Mouse (Mus musculus) myocyte (in vitro differentiated cells): ENCODE measurements around the gene Lxn. TPM values are rescaled to one million over a fixed set of nuclear protein-coding genes. Genes with fewer than 3 reads are reported as not detected.
A peak's percentile ranks its signal among the peaks of the same experiment; 100 is the strongest.

Source experiments
- H3K27me3 ChIP-seq: one replicate; pipeline ENCODE4 v1.6.1; 2011; ENCODE audit not compliant: control insufficient read depth, insufficient read depth, insufficient read length
- H3K36me3 ChIP-seq: one replicate; pipeline ENCODE4 v1.6.1; 2011; ENCODE audit not compliant: control insufficient read depth, insufficient read depth
- H3K4me2 ChIP-seq: one replicate; pipeline ENCODE4 v1.6.1; 2011; ENCODE audit warnings: low read depth, control low read depth
- H3K4me3 ChIP-seq: one replicate; pipeline ENCODE4 v1.5.1; 2011; ENCODE audit warnings: mild to moderate bottlenecking, control low read depth, moderate library complexity
- H3K79me2 ChIP-seq: one replicate; pipeline ENCODE4 v1.6.1; 2011; ENCODE audit not compliant: control insufficient read depth, insufficient read depth
- H3ac ChIP-seq: one replicate; pipeline ENCODE4 v1.6.1; 2011; ENCODE audit not compliant: control insufficient read depth, insufficient read length
- CEBPB ChIP-seq: IDR thresholded peaks from 2 replicates; pipeline ENCODE4 v1.6.1; 2011; ENCODE audit warnings: mild to moderate bottlenecking, moderate library complexity; ENCODE audit not compliant: poor library complexity, insufficient read depth, severe bottlenecking
- E2F4 ChIP-seq: IDR thresholded peaks from one replicate; pipeline ENCODE4 v1.6.1; 2011; ENCODE audit warnings: mild to moderate bottlenecking, control low read depth, moderate library complexity; ENCODE audit not compliant: insufficient read depth
- MAX ChIP-seq: IDR thresholded peaks from one replicate; pipeline ENCODE4 v1.6.1; 2011; ENCODE audit warnings: low read depth, mild to moderate bottlenecking, control low read depth
- MYOD1 ChIP-seq, 3 experiments: IDR thresholded peaks; one replicate each; pipeline ENCODE4 v1.6.1; 2011; ENCODE audit warnings: control low read depth in 2 of 3, low read depth in 2 of 3, mild to moderate bottlenecking in 2 of 3, moderate library complexity in 1 of 3; ENCODE audit not compliant: insufficient read length in 2 of 3, control insufficient read depth in 1 of 3
- MYOG ChIP-seq, 3 experiments: IDR thresholded peaks; one replicate each; pipeline ENCODE4 v1.6.1; 2011; ENCODE audit warnings: control low read depth in 2 of 3, low read depth in 2 of 3, mild to moderate bottlenecking in 2 of 3; ENCODE audit not compliant: insufficient read length in 2 of 3, control insufficient read depth in 1 of 3, insufficient read depth in 1 of 3
- POLR2A ChIP-seq: IDR thresholded peaks from one replicate; pipeline ENCODE4 v1.6.1; 2011; ENCODE audit warnings: low read depth, mild to moderate bottlenecking, control low read depth, moderate library complexity; ENCODE audit not compliant: insufficient read length
- POLR2AphosphoS2 ChIP-seq: IDR thresholded peaks from one replicate; pipeline ENCODE4 v1.6.1; 2011; ENCODE audit warnings: low read depth, control low read depth; ENCODE audit not compliant: insufficient read length
- REST ChIP-seq: IDR thresholded peaks from one replicate; pipeline ENCODE4 v1.6.1; 2011; ENCODE audit warnings: mild to moderate bottlenecking, control low read depth, moderate library complexity; ENCODE audit not compliant: insufficient read depth, insufficient read length
- SRF ChIP-seq: IDR thresholded peaks from one replicate; pipeline ENCODE4 v1.6.1; 2011; ENCODE audit warnings: low read depth; ENCODE audit not compliant: control insufficient read depth, insufficient read length
- TCF12 ChIP-seq: IDR thresholded peaks from one replicate; pipeline ENCODE4 v1.6.1; 2011; ENCODE audit warnings: mild to moderate bottlenecking, control low read depth; ENCODE audit not compliant: poor library complexity, insufficient read depth, severe bottlenecking
- TCF3 ChIP-seq: IDR thresholded peaks from one replicate; pipeline ENCODE4 v1.6.1; 2011; ENCODE audit warnings: low read depth, control low read depth; ENCODE audit not compliant: insufficient read length
- USF1 ChIP-seq: IDR thresholded peaks from one replicate; pipeline ENCODE4 v1.6.1; 2011; ENCODE audit warnings: low read depth, mild to moderate bottlenecking, control low read depth, moderate library complexity
- polyA plus RNA-seq: library from polyadenylated mRNA; unstranded; fragments of >200 nt; fragmentation: generic; extraction: Trizol; gene quantifications from one replicate; pipeline ENCODE4 v1.2.1, GENCODE M21; 2012; ENCODE audit warnings: missing spikeins

Lxn gene
- polyA plus RNA-seq, 1 experiment = 14.5 TPM

- H3K4me2 ChIP-seq = no peak overlapping the region
- H3K79me2 ChIP-seq = no peaks in the 10 kb centered on the region
- H3ac ChIP-seq = no peak overlapping the region
- H3K4me3 ChIP-seq = no peak overlapping the region
- H3K27me3 ChIP-seq = no peaks in the 10 kb centered on the region
- TF ChIP-seq E2F4 (no peak), POLR2A (no peak), TCF3 (no peak), MYOD1 (IDR thresholded peaks at IDR 0.05; ENCODE audit: control insufficient read depth in 1 of 3, insufficient read length in 2 of 3, low read depth in 2 of 3) (no peak), CEBPB (no peak), REST (no peak), MAX (no peak), POLR2AphosphoS2 (no peak), SRF (no peak), TCF12 (no peak), MYOG (IDR thresholded peaks at IDR 0.05; ENCODE audit: control insufficient read depth in 1 of 3, insufficient read depth in 1 of 3, insufficient read length in 2 of 3, low read depth in 2 of 3) (no peak), USF1 (no peak)
- peaks cover 34% of the 10 kb centered on the region for H3K36me3 ChIP-seq
Observed at GRCm38 (mm10) chr3:67449660-67450059, 14.1 kb downstream of the Lxn start.

DNA sequence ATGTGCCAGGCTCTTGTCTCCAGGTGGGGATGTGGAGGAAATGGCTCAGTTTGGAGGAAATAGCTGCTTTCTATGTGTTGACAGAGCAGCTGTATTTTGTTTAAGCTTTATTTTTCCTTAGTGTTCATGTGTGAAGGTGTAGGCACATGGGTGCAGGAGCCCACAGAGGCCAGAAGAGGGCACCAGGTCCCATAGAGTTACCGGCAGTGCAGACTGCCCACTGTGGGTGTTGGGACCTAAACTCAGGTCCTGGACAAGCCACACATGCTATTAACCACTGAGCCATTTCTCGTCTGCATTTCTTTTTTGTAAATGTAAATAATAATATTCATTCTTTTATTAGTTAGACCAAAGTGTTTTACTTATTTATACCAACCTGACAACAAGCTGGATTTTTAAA, 16.6 kb downstream of the Lxn start:
- Histone ChIP-seq H3K36me3 (peaks cover 36% of the 10 kb centered on the region), H3ac (no peak overlapping the region), H3K79me2 (no peaks in the 10 kb centered on the region), H3K4me3 (no peak overlapping the region), H3K4me2 (no peak overlapping the region), H3K27me3 (no peaks in the 10 kb centered on the region)
- TF ChIP-seq MAX = no peak
- no peak for TF ChIP-seq POLR2AphosphoS2
- no peak for TF ChIP-seq CEBPB
- no peak for TF ChIP-seq POLR2A
- no peak for TF ChIP-seq TCF3
- no peak for TF ChIP-seq MYOG (IDR thresholded peaks at IDR 0.05; ENCODE audit: control insufficient read depth in 1 of 3, insufficient read depth in 1 of 3, insufficient read length in 2 of 3, low read depth in 2 of 3)
- no peak for TF ChIP-seq E2F4
- TF ChIP-seq REST = no peak
- no peak for TF ChIP-seq MYOD1 (IDR thresholded peaks at IDR 0.05; ENCODE audit: control insufficient read depth in 1 of 3, insufficient read length in 2 of 3, low read depth in 2 of 3)
- TF ChIP-seq USF1 = no peak
- no peak for TF ChIP-seq SRF
- no peak for TF ChIP-seq TCF12

DNA sequence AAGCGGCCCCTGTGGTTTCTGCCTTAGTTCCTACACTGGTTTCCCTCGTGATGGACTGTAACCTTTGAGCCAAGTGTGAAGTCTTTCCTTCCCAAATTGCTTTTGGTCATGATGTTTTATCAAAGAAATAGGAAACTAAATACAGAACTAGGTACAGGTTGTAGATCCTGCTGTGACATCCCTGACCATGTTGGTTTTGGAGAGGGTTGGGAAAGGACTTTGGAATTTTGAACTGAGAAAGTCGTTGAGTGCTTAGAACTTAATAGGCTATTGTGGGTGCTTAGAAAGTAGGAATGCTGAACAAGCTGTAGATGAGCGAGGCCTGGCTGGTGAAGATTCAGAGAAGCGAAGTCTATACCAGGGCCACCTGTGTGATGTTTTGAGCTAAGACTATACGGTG, 29.7 kb downstream of the Lxn start:
- Histone ChIP-seq H3K36me3 (peaks cover 23% of the 10 kb centered on the region), H3K4me2 (no peak overlapping the region), H3K27me3 (no peaks in the 10 kb centered on the region)

DNA sequence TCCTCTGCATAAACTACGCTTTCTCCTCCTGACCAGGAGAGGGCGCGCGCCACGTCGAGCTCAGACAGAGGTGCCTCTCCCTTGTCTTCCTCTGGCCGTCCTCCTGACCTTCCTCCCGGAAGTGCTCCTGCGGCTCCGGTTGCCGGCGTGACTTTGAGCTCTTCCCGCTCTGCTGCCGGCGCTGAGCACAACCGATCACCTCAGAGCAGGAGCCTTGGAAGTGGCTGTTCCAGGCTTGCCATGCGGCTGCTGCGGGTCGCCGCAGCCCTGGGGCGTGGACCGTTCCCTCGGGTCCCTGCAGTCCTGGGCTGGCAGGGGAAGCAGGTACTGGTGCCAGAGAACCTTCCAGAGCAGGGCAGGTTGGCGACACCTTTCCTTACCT, 33.7 kb downstream of the Lxn start, which contains the start of gene Gfm1:
TSS of gene Gfm1 (plus strand) at position 98 of the 382 bp plus-strand sequence.
- Histone ChIP-seq H3K4me2 (peak within 1 kb of the TSS; percentile 95), H3K79me2 (peaks cover 13% of the 10 kb centered on the region), H3ac (peak within 1 kb of the TSS; percentile 19), H3K4me3 (peak within 1 kb of the TSS; percentile 78), H3K36me3 (peaks cover 5% of the 10 kb centered on the region), H3K27me3 (no peaks in the 10 kb centered on the region)
- TF ChIP-seq POLR2AphosphoS2 (peak; percentile 58), USF1 (peak; percentile 9), SRF (no peak), CEBPB (no peak), E2F4 (peak; percentile 45), MAX (peak; percentile 31), MYOG (IDR thresholded peaks at IDR 0.05; ENCODE audit: control insufficient read depth in 1 of 3, insufficient read depth in 1 of 3, insufficient read length in 2 of 3, low read depth in 2 of 3) (peak in 1 of 3 experiments; percentile 21), POLR2A (peak; percentile 70)

More for the DNA sequence above, 29.7 kb downstream of the Lxn start:
- Histone ChIP-seq H3K4me3 (no peak overlapping the region), H3K79me2 (peaks cover 13% of the 10 kb centered on the region), H3ac (no peak overlapping the region)
- TF ChIP-seq MAX (no peak), USF1 (no peak), E2F4 (no peak), REST (no peak), POLR2A (no peak), CEBPB (no peak), TCF3 (no peak), MYOD1 (IDR thresholded peaks at IDR 0.05; ENCODE audit: control insufficient read depth in 1 of 3, insufficient read length in 2 of 3, low read depth in 2 of 3) (no peak), TCF12 (no peak), SRF (no peak)

GRCm38 (mm10) chr3:67429338-67429998, 34.3 kb downstream of the Lxn start:
- H3K79me2 ChIP-seq = peaks cover 13% of the 10 kb centered on the region
- peak overlapping the region; percentile 19 for H3ac ChIP-seq
- peak overlapping the region; percentile 78 for H3K4me3 ChIP-seq
- H3K27me3 ChIP-seq = no peaks in the 10 kb centered on the region
- TF ChIP-seq REST = no peak
- TF ChIP-seq E2F4 = no peak
- TF ChIP-seq USF1 = no peak
- TF ChIP-seq TCF12 = no peak
- no peak for TF ChIP-seq MAX
- TF ChIP-seq TCF3 = no peak
- TF ChIP-seq CEBPB = no peak
- TF ChIP-seq MYOG (IDR thresholded peaks at IDR 0.05; ENCODE audit: control insufficient read depth in 1 of 3, insufficient read depth in 1 of 3, insufficient read length in 2 of 3, low read depth in 2 of 3) = no peak
- TF ChIP-seq MYOD1 (IDR thresholded peaks at IDR 0.05; ENCODE audit: control insufficient read depth in 1 of 3, insufficient read length in 2 of 3, low read depth in 2 of 3) = no peak
- no peak for TF ChIP-seq SRF
- TF ChIP-seq POLR2AphosphoS2 = no peak
- no peak for TF ChIP-seq POLR2A
- peaks cover 5% of the 10 kb centered on the region for H3K36me3 ChIP-seq
- no peak overlapping the region for H3K4me2 ChIP-seq

Other genes starting within 250 kb of the Lxn start
- 1.7 TPM for gene Mlf1, start 89.8 kb downstream of the Lxn start, polyA plus RNA-seq
- not detected for gene Gm17402, start 88.8 kb downstream of the Lxn start, polyA plus RNA-seq
- gene Gfm1, start 33.8 kb downstream of the Lxn start, polyA plus RNA-seq = 42.1 TPM
- gene Rarres1, start 51.6 kb upstream of the Lxn start, polyA plus RNA-seq = not detected
- 44.4 TPM for gene Mfsd1, start 118.8 kb upstream of the Lxn start, polyA plus RNA-seq